Mouse (Mus musculus) MEL (cell line): ENCODE data around the gene Tnfrsf8. TPM values are rescaled to one million over a fixed set of nuclear protein-coding genes. Genes with fewer than 3 reads are reported as not detected.
A peak's percentile ranks its signal among the peaks of the same experiment; 100 is the strongest.

Source experiments
- DNase-seq: peaks from one replicate; pipeline ENCODE4 v3.0.0; 2011; ENCODE audit warnings: low read depth, low spot score
- H3K27ac ChIP-seq: 2 replicates; pipeline ENCODE4 v1.5.1; 2012; ENCODE audit warnings: low read depth, mild to moderate bottlenecking, control low read depth, low read length, moderate library complexity; ENCODE audit not compliant: control insufficient read depth
- H3K27me3 ChIP-seq, 2 experiments: fragments of 150-350 bp in 1 of 2; sonication (generic) in 1 of 2; 2 replicates each; pipeline ENCODE4 v1.6.1; 2012; ENCODE audit warnings: low read length in 2 of 2, mild to moderate bottlenecking in 2 of 2, improper control_type of control experiment in 1 of 2, moderate library complexity in 1 of 2; ENCODE audit not compliant: insufficient read depth in 2 of 2, control insufficient read depth in 1 of 2
- H3K36me3 ChIP-seq, 2 experiments: 2 replicates each; pipeline ENCODE4 v1.6.1; 2012 to 2014; ENCODE audit warnings: low read length in 2 of 2, improper control_type of control experiment in 1 of 2, inconsistent platforms in 1 of 2, mild to moderate bottlenecking in 1 of 2; ENCODE audit not compliant: insufficient read depth in 2 of 2, control insufficient read depth in 1 of 2
- H3K4me1 ChIP-seq, 2 experiments: fragments of 150-350 bp in 1 of 2; sonication (generic) in 1 of 2; 2 replicates each; pipeline ENCODE4 v1.6.1; 2012; ENCODE audit warnings: low read length in 2 of 2, improper control_type of control experiment in 1 of 2, mild to moderate bottlenecking in 1 of 2; ENCODE audit not compliant: insufficient read depth in 2 of 2, control insufficient read depth in 1 of 2
- H3K4me3 ChIP-seq, 2 experiments: fragments of 150-350 bp in 1 of 2; sonication (generic) in 1 of 2; 2 replicates each; pipeline ENCODE4 v1.5.1; 2012; ENCODE audit warnings: low read depth in 2 of 2, low read length in 2 of 2, mild to moderate bottlenecking in 2 of 2, moderate library complexity in 2 of 2, control low read depth in 1 of 2, improper control_type of control experiment in 1 of 2; ENCODE audit not compliant: control insufficient read depth in 1 of 2, insufficient read depth in 1 of 2
- H3K79me2 ChIP-seq: 2 replicates; pipeline ENCODE4 v1.6.1; 2012; ENCODE audit warnings: mild to moderate bottlenecking, low read length, moderate library complexity; ENCODE audit not compliant: control insufficient read depth, poor library complexity, insufficient read depth
- H3K9ac ChIP-seq: 2 replicates; pipeline ENCODE4 v1.6.1; 2012; ENCODE audit warnings: low read depth, mild to moderate bottlenecking, control low read depth, low read length, moderate library complexity; ENCODE audit not compliant: control insufficient read depth, poor library complexity, severe bottlenecking
- H3K9me3 ChIP-seq: fragments of 150-350 bp; sonication (generic); replicated peaks from 2 replicates; pipeline ENCODE4 v1.6.1; 2012; ENCODE audit warnings: mild to moderate bottlenecking, low read length, improper control_type of control experiment, moderate library complexity; ENCODE audit not compliant: insufficient read depth
- BHLHE40 ChIP-seq: IDR thresholded peaks from 2 replicates; pipeline ENCODE4 v1.6.1; 2012; ENCODE audit warnings: low read depth, mild to moderate bottlenecking, inconsistent platforms, low read length, improper control_type of control experiment, borderline replicate concordance
- E2F4 ChIP-seq: IDR thresholded peaks from 2 replicates; pipeline ENCODE4 v1.6.1; 2011; ENCODE audit warnings: low read depth, low read length, improper control_type of control experiment, borderline replicate concordance
- ETS1 ChIP-seq: IDR thresholded peaks from 2 replicates; pipeline ENCODE4 v1.6.1; 2012; ENCODE audit warnings: low read depth, mild to moderate bottlenecking, inconsistent platforms, low read length, improper control_type of control experiment, moderate library complexity
- HCFC1 ChIP-seq: IDR thresholded peaks from 2 replicates; pipeline ENCODE4 v1.6.1; 2012; ENCODE audit warnings: low read depth, mild to moderate bottlenecking, inconsistent platforms, low read length, improper control_type of control experiment, moderate library complexity
- JUND ChIP-seq: IDR thresholded peaks from 2 replicates; pipeline ENCODE4 v1.6.1; 2011; ENCODE audit warnings: low read depth, mild to moderate bottlenecking, improper control_type of control experiment, low read length
- KAT2A ChIP-seq: conservative IDR thresholded peaks from 2 replicates; pipeline ENCODE4 v1.6.1; 2012; ENCODE audit warnings: low read depth, low read length, improper control_type of control experiment, inconsistent platforms
- MAZ ChIP-seq: IDR thresholded peaks from 2 replicates; pipeline ENCODE4 v1.6.1; 2012; ENCODE audit warnings: low read depth, mild to moderate bottlenecking, inconsistent platforms, low read length, improper control_type of control experiment
- MXI1 ChIP-seq: IDR thresholded peaks from 2 replicates; pipeline ENCODE4 v1.6.1; 2011; ENCODE audit warnings: mild to moderate bottlenecking, low read depth, low read length, improper control_type of control experiment
- NELFE ChIP-seq: IDR thresholded peaks from 2 replicates; pipeline ENCODE4 v1.6.1; 2011; ENCODE audit warnings: low read depth, low read length, improper control_type of control experiment
- NRF1 ChIP-seq: IDR thresholded peaks from 2 replicates; pipeline ENCODE4 v1.6.1; 2014; ENCODE audit warnings: low read depth, mild to moderate bottlenecking, inconsistent platforms, low read length, improper control_type of control experiment, moderate library complexity; ENCODE audit not compliant: poor library complexity, insufficient read depth, severe bottlenecking
- POLR2A ChIP-seq, 2 experiments: IDR thresholded peaks; 2 replicates each; pipeline ENCODE4 v1.6.1; 2011 to 2012; ENCODE audit warnings: low read length in 2 of 2, mild to moderate bottlenecking in 2 of 2, control low read depth in 1 of 2, improper control_type of control experiment in 1 of 2, low read depth in 1 of 2, moderate library complexity in 1 of 2; ENCODE audit not compliant: control insufficient read depth in 1 of 2, insufficient read depth in 1 of 2, poor library complexity in 1 of 2
- POLR2AphosphoS5 ChIP-seq: IDR thresholded peaks from 2 replicates; pipeline ENCODE4 v1.6.1; 2012; ENCODE audit warnings: low read depth, borderline replicate concordance, mild to moderate bottlenecking, inconsistent platforms, low read length, moderate library complexity, mixed read lengths
- RCOR1 ChIP-seq: IDR thresholded peaks from 2 replicates; pipeline ENCODE4 v1.6.1; 2012; ENCODE audit warnings: low read depth, mild to moderate bottlenecking, inconsistent platforms, low read length, improper control_type of control experiment
- SMC3 ChIP-seq: IDR thresholded peaks from 2 replicates; pipeline ENCODE4 v1.6.1; 2011; ENCODE audit warnings: low read depth, low read length, improper control_type of control experiment
- USF1 ChIP-seq: IDR thresholded peaks from 2 replicates; pipeline ENCODE4 v1.6.1; 2014; ENCODE audit warnings: low read depth, mild to moderate bottlenecking, inconsistent platforms, low read length, improper control_type of control experiment, moderate library complexity
- ZC3H11A ChIP-seq: IDR thresholded peaks from 2 replicates; pipeline ENCODE4 v1.6.1; 2012; ENCODE audit warnings: low read depth, mild to moderate bottlenecking, inconsistent platforms, low read length, improper control_type of control experiment
- ZKSCAN1 ChIP-seq: IDR thresholded peaks from 2 replicates; pipeline ENCODE4 v1.6.1; 2012; ENCODE audit warnings: low read depth, mild to moderate bottlenecking, inconsistent platforms, low read length, improper control_type of control experiment, moderate library complexity
- ZMIZ1 ChIP-seq: IDR thresholded peaks from 2 replicates; pipeline ENCODE4 v1.6.1; 2012; ENCODE audit warnings: low read depth, mild to moderate bottlenecking, inconsistent platforms, low read length, improper control_type of control experiment, moderate library complexity
- polyA plus RNA-seq, 2 experiments: library from polyadenylated mRNA; stranded (reverse) in 1 of 2; unstranded in 1 of 2; fragments of >175 nt in 1 of 2; fragments of >200 nt in 1 of 2; gene quantifications; 2 replicates each; pipeline versions ENCODE4 v1.2.1 to v1.2.4; 2012; ENCODE audit warnings: low replicate concordance in 2 of 2, low read depth in 1 of 2; ENCODE audit not compliant: insufficient read length in 2 of 2, insufficient read depth in 1 of 2, missing spikeins in 1 of 2
- total RNA-seq: library from RNA; depleted of rRNA; stranded (reverse); fragments of 300-350 nt; gene quantifications from 2 replicates; pipeline ENCODE4 v1.2.3, GENCODE M21; 2012

Gene Tnfrsf8
- total and polyA plus RNA-seq, 3 experiments = not detected

- Histone ChIP-seq H3K4me1 (peaks cover 0 to 6% of the 10 kb centered on the region in 2 experiments; a peak in 2 of 4 replicates), H3K9ac (no peak overlapping the region), H3K27ac (no peak overlapping the region), H3K36me3 (peaks cover 0 to 4% of the 10 kb centered on the region in 2 experiments; a peak in 1 of 4 replicates), H3K79me2 (no peaks in the 10 kb centered on the region), H3K9me3 (no peaks in the 10 kb centered on the region), H3K4me3 (no peak overlapping the region), H3K27me3 (no peaks in the 10 kb centered on the region)
- DNase-seq = peak; percentile 24
- TF ChIP-seq USF1 = peak; percentile 55; the same call in 1 of the 2 replicates
- no peak for TF ChIP-seq POLR2AphosphoS5
These were observed 38.4 kb downstream of the Tnfrsf8 start for GRCm38 (mm10) chr4:145276368-145277249.

DNA sequence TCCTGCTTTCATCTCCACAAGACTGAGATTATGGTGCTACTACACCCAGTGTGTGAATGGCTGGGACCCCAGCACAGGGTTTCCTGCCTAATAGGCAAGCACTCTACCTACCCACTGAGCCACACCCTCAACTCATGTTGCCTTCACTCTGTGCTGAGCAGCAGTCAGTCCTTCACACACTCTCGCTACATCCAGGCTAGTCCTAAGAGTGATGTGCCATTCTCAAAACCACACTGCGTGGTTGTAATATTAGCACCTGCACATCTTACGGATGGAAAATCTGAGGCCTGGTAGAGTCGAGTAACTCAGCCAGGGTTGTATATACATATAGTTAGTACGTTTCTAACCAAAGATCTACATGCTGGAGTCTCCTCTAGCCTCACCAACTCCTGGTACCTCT lies 40.1 kb downstream of the Tnfrsf8 start:
- H3K4me3 ChIP-seq = no peak overlapping the region
- no peaks in the 10 kb centered on the region for H3K9me3 ChIP-seq
- no peak overlapping the region for H3K27ac ChIP-seq
- peaks cover 0 to 6% of the 10 kb centered on the region in 2 experiments; a peak in 2 of 4 replicates for H3K4me1 ChIP-seq
- no peaks in the 10 kb centered on the region for H3K27me3 ChIP-seq
- H3K9ac ChIP-seq = no peak overlapping the region
- H3K36me3 ChIP-seq = peaks cover 0 to 4% of the 10 kb centered on the region in 2 experiments; a peak in 1 of 4 replicates
- DNase-seq = no peak
- H3K79me2 ChIP-seq = no peaks in the 10 kb centered on the region
- TF ChIP-seq BHLHE40 (no peak), ZC3H11A (no peak), NELFE (no peak), MAZ (no peak), E2F4 (no peak)

DNA sequence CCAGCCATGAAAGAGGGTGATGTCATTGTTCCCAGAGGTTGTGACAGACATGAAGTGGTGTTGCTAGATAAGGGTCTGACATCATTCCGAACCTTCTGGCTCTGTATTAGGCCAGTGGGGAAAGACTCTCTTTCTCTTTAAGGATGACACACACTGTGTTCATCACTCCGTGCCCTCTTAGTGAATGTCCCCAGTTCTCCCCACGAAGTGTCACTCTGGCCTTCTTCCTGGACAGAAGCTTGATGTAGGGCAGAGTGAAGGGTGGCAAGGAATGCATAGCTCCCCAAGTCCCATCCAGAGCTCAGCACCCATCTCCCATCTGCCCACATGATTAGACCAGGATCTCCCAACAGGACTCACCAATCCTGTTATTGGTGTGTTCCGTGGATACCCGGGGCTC lies 41.0 kb downstream of the Tnfrsf8 start:
- no peaks in the 10 kb centered on the region for H3K27me3 ChIP-seq
- no peak overlapping the region for H3K27ac ChIP-seq
- no peaks in the 10 kb centered on the region for H3K79me2 ChIP-seq
- H3K9ac ChIP-seq = no peak overlapping the region
- no peak for DNase-seq
- TF ChIP-seq ZC3H11A (no peak), KAT2A (no peak), POLR2A (IDR thresholded peaks at IDR 0.05; ENCODE audit: control insufficient read depth in 1 of 2, insufficient read depth in 1 of 2, low read depth in 1 of 2, low read length in 2 of 2, poor library complexity in 1 of 2) (no peak), BHLHE40 (no peak), ETS1 (no peak), RCOR1 (no peak), E2F4 (no peak), HCFC1 (no peak), ZMIZ1 (no peak), MXI1 (no peak), NRF1 (no peak), SMC3 (no peak), JUND (no peak), ZKSCAN1 (no peak)
- H3K4me3 ChIP-seq = no peak overlapping the region
- peaks cover 0 to 4% of the 10 kb centered on the region in 2 experiments; a peak in 1 of 4 replicates for H3K36me3 ChIP-seq
- H3K9me3 ChIP-seq = no peaks in the 10 kb centered on the region
- peaks cover 0 to 6% of the 10 kb centered on the region in 2 experiments; a peak in 2 of 4 replicates for H3K4me1 ChIP-seq
